Mouse (Mus musculus): ENCODE measurements around the gene Dhrs7b.
"Not testable (repeated sequence)": the region's sequence is repeated elsewhere in the genome, so short reads cannot be mapped to it uniquely, and the experiment has no call there.

The Dhrs7b gene

GRCm38 (mm10) chr11:60841467-60842200, 11.2 kb downstream of the Dhrs7b start:
- in situ Hi-C loops (cut with MboI, MseI): no loop called here

GRCm38 (mm10) chr11:60843412-60843811, 13.0 kb downstream of the Dhrs7b start:
- in situ Hi-C loops (cut with MboI, MseI): no loop called here

- in situ Hi-C loops (cut with MboI, MseI): no loop called here
Observed at GRCm38 (mm10) chr11:60845415-60845814, 15.0 kb downstream of the Dhrs7b start.

DNA sequence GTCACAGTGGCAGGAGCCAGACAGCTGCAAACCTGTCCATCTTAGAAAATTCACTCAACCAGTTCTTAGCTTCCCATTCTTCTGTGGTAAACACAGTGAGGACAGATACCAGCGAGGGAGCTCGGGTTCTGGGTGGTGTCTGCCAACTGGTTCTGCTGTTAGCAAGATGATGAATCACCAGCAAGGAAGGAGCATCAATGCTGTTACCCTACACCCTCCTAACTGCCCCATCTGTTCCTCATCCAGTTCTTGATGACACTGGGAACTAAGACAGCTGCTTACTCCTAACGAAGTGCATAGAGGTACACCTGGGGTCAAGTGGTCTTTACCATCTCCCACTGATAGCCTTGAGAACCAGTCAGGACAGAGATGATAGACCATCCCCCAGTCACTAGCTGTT, 26.2 kb downstream of the Dhrs7b start:
- in situ Hi-C loops (cut with MboI, MseI): no loop called here

GRCm38 (mm10) chr11:60861993-60862392, 31.6 kb downstream of the Dhrs7b start:
- in situ Hi-C loops (cut with MboI, MseI): no loop called here

DNA sequence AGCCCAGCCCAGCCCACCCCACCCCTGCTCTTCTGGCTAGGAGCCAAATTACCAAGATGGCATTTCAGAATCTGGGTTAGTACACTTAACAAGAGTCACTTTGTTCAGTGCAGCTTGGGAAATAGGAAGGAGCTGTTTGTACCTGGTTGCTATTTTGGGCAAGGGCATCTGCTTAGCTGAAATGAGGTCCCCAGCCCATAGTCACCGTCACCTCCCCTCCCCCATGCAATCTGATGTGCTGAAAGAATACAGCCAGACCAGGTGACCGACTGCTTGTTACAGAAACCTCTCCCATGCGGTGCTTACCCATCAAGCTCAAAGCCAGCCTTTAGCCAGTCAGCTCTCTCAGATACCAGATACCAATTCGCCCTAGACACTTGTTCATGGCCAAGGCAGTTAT, 32.8 kb downstream of the Dhrs7b start:
- in situ Hi-C loops (cut with MboI, MseI): no loop called here

DNA sequence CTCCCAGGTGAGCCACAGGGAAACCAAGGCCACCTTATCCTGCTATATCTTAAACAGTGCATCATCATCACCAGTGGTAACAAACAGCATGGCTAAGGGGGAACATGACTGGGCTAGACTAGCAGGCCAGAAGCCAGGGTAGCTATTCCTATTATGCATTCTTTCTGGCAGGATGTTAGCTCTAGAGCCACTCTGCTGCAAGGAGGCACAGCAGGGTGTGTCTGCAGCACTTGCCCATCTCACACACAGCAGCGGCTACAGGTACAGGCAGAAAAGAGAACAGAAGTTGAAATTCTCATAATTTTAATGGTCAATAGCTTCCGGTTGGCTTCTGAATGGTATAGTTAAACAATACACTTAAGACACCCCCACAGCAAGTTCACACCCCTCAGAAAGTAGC, 33.7 kb downstream of the Dhrs7b start:
- in situ Hi-C loops (cut with MboI, MseI): no loop called here

GRCm38 (mm10) chr11:60864916-60865315, 34.5 kb downstream of the Dhrs7b start:
- in situ Hi-C loops (cut with MboI, MseI): no loop called here

DNA sequence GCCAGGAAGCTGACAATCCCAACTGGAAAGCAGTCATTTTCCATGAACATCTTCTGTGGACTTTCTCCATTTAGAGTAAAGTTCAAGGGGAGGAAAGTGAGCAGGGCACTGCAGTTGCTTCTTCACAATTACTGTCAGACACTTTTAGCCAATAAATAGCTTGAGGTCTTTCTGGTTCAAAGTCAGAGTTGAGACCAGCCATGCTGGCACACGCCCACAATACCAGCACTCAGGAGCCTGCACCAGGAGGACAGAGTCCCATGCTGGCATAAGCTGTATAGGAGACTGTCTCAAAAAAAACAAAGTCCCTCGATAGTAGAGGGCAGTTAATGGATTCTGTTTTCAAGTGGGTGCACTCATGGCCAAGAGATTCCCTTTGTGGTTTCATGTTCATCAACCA, 35.6 kb downstream of the Dhrs7b start:
- in situ Hi-C loops (cut with MboI, MseI): no loop called here

- in situ Hi-C loops (cut with MboI, MseI): no loop called here
Observed at GRCm38 (mm10) chr11:60867456-60867855, 37.0 kb downstream of the Dhrs7b start.

DNA sequence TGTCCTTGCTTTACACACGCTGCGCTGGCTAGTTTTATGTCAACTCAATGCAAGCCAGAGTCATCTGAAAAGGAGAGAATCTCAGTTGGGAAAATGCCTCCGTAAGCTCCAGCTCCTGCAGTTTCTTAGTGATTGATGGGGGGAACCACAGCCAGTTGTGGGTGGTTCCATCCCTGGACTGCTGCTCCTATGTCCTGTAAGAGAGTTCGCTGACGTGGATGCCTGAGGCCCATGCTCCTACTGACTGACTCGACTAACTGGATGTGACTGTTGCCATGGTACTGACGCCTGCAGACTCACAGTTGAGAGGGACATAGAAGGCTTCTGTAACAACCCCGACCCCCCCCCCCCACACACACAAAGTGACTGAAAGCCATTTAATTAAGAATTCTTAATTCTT, 37.5 kb downstream of the Dhrs7b start:
- in situ Hi-C loops (cut with MboI, MseI): no loop called here

DNA sequence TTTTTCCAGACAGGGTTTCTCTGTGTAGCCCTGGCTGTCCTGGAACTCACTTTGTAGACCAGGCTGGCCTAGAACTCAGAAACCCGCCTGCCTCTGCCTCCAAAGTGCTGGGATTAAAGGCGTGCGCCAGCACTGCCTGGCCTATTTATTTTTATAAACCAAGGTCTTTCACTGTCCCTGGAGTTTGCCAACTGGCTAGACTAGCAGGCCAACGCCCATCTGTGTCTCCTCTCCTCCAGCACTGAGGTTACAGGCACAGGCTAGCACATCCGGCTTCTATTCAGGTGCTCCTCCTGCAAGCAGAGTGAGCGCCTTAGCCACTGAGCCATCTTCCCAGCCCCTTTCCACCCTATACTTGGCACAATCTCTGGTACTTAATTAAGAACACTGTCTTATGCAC, 39.0 kb downstream of the Dhrs7b start:
- in situ Hi-C loops (cut with MboI, MseI): not testable (repeated sequence)

- in situ Hi-C loops (cut with MboI, MseI): no loop called here
Observed at GRCm38 (mm10) chr11:60871409-60871808, 41.0 kb downstream of the Dhrs7b start.

GRCm38 (mm10) chr11:60873101-60873500, 42.7 kb downstream of the Dhrs7b start:
- in situ Hi-C loops (cut with MboI, MseI): no loop called here

- in situ Hi-C loops (cut with MboI, MseI): no loop called here
Observed at GRCm38 (mm10) chr11:60878056-60878612, 47.7 kb downstream of the Dhrs7b start.

GRCm38 (mm10) chr11:60878675-60879294, 48.4 kb downstream of the Dhrs7b start, which contains the start of gene Tmem11:
TSS of gene Tmem11 (minus strand) at chr11:60879272.
- in situ Hi-C loops (cut with MboI, MseI): no loop called here

DNA sequence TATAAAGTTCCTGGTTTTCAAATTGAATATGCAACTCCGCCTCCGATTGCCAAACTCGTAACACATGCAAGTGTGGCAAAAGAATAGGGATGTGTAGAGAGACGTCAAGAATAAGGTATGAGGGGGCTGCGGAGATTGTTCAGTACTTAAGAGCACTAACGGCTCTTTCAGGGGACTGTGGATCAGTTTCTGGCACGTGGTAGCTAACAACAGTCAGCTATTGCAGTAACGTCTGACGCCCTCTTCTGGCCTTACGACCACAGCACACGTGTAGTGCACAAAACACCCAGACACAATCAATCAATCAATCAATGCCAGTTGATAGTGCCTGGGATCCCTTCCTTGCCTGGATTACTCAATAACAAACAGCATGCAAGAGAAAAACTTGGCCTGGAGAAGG, 49.0 kb downstream of the Dhrs7b start:
- in situ Hi-C loops (cut with MboI, MseI): no loop called here

GRCm38 (mm10) chr11:60880559-60880958, 50.1 kb downstream of the Dhrs7b start:
- in situ Hi-C loops (cut with MboI, MseI): no loop called here

GRCm38 (mm10) chr11:60882386-60882785, 52.0 kb downstream of the Dhrs7b start:
- in situ Hi-C loops (cut with MboI, MseI): no loop called here

DNA sequence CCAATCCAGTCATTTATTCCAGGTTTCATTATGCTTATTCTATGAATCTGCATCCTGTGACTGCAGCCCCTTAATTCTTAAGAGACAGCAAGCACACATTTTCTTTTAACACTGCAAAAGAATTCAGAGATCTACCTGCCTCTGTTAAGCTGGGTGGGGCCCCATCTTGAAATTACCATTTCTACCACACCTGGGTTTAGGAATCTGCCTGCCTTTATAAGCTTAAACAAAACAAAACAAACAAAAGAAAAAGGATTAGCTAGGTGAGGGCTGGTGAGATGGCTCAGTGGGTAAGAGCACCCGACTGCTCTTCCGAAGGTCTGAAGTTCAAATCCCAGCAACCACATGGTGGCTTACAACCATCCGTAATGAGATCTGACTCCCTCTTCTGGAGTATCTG, 56.6 kb downstream of the Dhrs7b start:
- in situ Hi-C loops (cut with MboI, MseI): not testable (repeated sequence)

DNA sequence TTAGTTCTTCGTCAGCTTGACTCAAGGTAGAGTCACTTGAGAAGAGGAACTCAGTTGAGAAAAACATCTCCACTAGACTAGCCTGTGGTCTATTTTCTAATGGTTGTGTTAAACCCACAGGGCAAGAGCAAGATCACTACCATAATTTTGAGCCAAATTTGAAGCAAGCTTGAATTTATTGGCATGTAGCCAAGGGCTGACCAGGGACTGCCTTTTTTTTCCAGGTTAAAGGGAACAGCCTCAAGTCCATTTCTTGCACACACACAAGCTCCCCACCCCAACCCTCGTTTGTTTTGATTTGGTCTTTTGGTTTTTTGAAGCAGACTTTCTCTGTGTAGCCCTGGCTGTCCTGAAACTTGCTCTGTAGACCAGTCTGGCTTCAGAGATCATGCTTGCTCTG, 59.4 kb downstream of the Dhrs7b start:
- in situ Hi-C loops (cut with MboI, MseI): no loop called here

DNA sequence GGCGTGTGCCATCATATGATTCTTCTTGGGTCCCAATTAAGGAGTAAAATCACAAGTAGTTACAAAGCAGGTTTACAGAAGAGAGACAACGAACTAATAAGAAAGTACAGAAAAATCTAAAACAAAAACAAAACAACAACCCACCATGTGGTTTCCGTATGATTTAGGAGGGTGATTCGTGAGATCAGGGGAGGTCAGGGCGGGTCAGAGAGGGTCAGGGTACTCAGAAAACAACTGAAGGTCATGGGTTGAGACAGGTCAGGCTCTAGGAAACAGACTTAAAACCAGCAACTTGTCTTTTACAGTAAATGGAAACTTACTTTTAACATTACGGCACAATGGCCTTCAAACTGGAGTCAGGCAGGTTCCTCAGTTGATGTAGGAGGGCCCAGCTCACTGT, 59.9 kb downstream of the Dhrs7b start:
- in situ Hi-C loops (cut with MboI, MseI): no loop called here

DNA sequence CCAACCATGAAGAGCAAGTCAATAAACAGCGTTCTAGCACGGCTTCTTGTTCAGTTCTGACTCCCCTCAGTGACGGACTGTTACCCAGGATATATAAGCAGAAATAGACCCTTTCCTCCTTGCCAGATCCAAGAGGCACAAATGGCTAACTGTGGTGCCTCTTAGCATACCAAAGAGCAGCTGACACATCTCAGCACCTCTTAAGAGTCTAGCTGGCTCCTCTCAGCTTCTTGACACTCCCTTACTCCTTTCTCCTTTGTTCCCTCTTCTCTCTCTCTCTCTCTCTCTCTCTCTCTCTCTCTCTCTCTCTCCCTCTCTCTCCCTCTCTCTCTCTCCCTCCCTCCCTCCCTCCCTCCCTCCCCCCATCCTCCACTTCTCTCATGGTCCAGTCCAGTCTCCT, 60.3 kb downstream of the Dhrs7b start:
- in situ Hi-C loops (cut with MboI, MseI): no loop called here

All from T-helper 1 cell (primary cell).